Mouse (Mus musculus) hindbrain, postnatal 0 days (tissue): ENCODE results near the gene Gm266. TPM values are rescaled to one million over a fixed set of nuclear protein-coding genes. Genes with fewer than 3 reads are reported as not detected.

Source experiments
- ATAC-seq: fragments of 200-750 bp; cut with Nextera tagmentation; 2 replicates; pipeline ENCODE4 v1.8.0; 2017; ENCODE audit warnings: mild to moderate bottlenecking, moderate TSS enrichment, moderate library complexity
- DNase-seq: peaks from one replicate; pipeline ENCODE4 v3.0.0-alpha.2; 2015; ENCODE audit warnings: low spot score
- H3K27ac ChIP-seq: fragments of 300-500 bp; sonication (generic); 2 replicates; pipeline ENCODE4 v1.5.1; 2014; ENCODE audit warnings: mild to moderate bottlenecking
- H3K27me3 ChIP-seq: fragments of 300-500 bp; sonication (generic); 2 replicates; pipeline ENCODE4 v1.6.1; 2014; ENCODE audit warnings: low read length, mixed read lengths; ENCODE audit not compliant: insufficient read depth
- H3K36me3 ChIP-seq: fragments of 300-500 bp; sonication (generic); 2 replicates; pipeline ENCODE4 v1.6.1; 2014; ENCODE audit warnings: low read length, mixed read lengths; ENCODE audit not compliant: insufficient read depth
- H3K4me1 ChIP-seq: fragments of 300-500 bp; sonication (generic); 2 replicates; pipeline ENCODE4 v1.6.1; 2014; ENCODE audit warnings: antibody characterized with exemption, low read length, mixed read lengths; ENCODE audit not compliant: insufficient read depth
- H3K4me2 ChIP-seq: fragments of 300-500 bp; sonication (generic); 2 replicates; pipeline ENCODE4 v1.6.1; 2014; ENCODE audit warnings: low read depth, mild to moderate bottlenecking, low read length, moderate library complexity, mixed read lengths
- H3K4me3 ChIP-seq: fragments of 300-500 bp; sonication (generic); 2 replicates; pipeline ENCODE4 v1.5.1; 2014; ENCODE audit warnings: low read length
- H3K9ac ChIP-seq: fragments of 300-500 bp; sonication (generic); replicated peaks from 2 replicates; pipeline ENCODE4 v1.6.1; 2014; ENCODE audit warnings: mild to moderate bottlenecking, low read length, moderate library complexity, mixed read lengths
- H3K9me3 ChIP-seq: fragments of 300-500 bp; sonication (generic); 2 replicates; pipeline ENCODE4 v1.6.1; 2016; ENCODE audit warnings: low read length, mixed read lengths
- CTCF ChIP-seq: IDR thresholded peaks from 2 replicates; pipeline ENCODE4 v1.5.1; 2016; ENCODE audit warnings: antibody characterized with exemption, control low read depth, low read depth
- WGBS: fragments of 180-500 bp; shearing (Covaris S2); extraction: QIAGEN DNeasy Blood & Tissue Kit; methylation state at CpG from one replicate; pipeline ENCODE4 v1.1.7; 2014; 5-methylcytosine and 5-hydroxymethylcytosine counted together
- polyA plus RNA-seq: library from polyadenylated mRNA; unstranded; fragments of >200 nt; fragmentation: Nextera tagmentation; extraction: Ambion mirVana; gene quantifications from 2 replicates; pipeline ENCODE4 v1.2.1, GENCODE M21; 2015
- total RNA-seq: library from RNA; depleted of rRNA; stranded (reverse); fragments of >200 nt; gene quantifications from 2 replicates; pipeline ENCODE4 v1.2.3, GENCODE M21; 2014

Gm266 gene
- total and polyA plus RNA-seq, 2 experiments from 2014 or later = 11.8 to 22.1 TPM

- WGBS = 2% methylated on average over 12 of the region's 12 CpGs
- Histone ChIP-seq H3K4me1 (no peaks in the 10 kb centered on the region), H3K27me3 (no peaks in the 10 kb centered on the region), H3K4me3 (peak overlapping the region; percentile 28), H3K27ac (peak overlapping the region; percentile 51; the same call in 1 of the 2 replicates), H3K9ac (peak overlapping the region; percentile 33), H3K36me3 (no peaks in the 10 kb centered on the region), H3K9me3 (no peaks in the 10 kb centered on the region), H3K4me2 (peak overlapping the region; percentile 50)
- DNase-seq = peak; percentile 96
- TF ChIP-seq CTCF = peak; percentile 98
- ATAC-seq = peak; percentile 86
Measured at GRCm38 (mm10) chr12:111504904-111505303, 19.3 kb upstream of the Gm266 start.

- no peak for TF ChIP-seq CTCF
- DNase-seq (no peak), ATAC-seq (no peak)
- Histone ChIP-seq H3K36me3 (no peaks in the 10 kb centered on the region), H3K4me1 (no peaks in the 10 kb centered on the region), H3K27me3 (no peaks in the 10 kb centered on the region), H3K4me3 (no peak overlapping the region), H3K9ac (no peak overlapping the region), H3K9me3 (no peaks in the 10 kb centered on the region), H3K27ac (no peak overlapping the region), H3K4me2 (no peak overlapping the region)
- 73% methylated on average over 5 of the region's 5 CpGs for WGBS
Measured at GRCm38 (mm10) chr12:111503571-111503970, 17.9 kb upstream of the Gm266 start.

- Histone ChIP-seq H3K27ac (no peak overlapping the region), H3K36me3 (no peaks in the 10 kb centered on the region), H3K9me3 (no peaks in the 10 kb centered on the region), H3K4me2 (no peak overlapping the region), H3K27me3 (no peaks in the 10 kb centered on the region), H3K9ac (no peak overlapping the region), H3K4me1 (no peaks in the 10 kb centered on the region), H3K4me3 (no peak overlapping the region)
- TF ChIP-seq CTCF = no peak
- ATAC-seq (no peak), DNase-seq (no peak)
- WGBS = 86% methylated on average over 12 of the region's 12 CpGs
Measured at GRCm38 (mm10) chr12:111503063-111503567, 17.5 kb upstream of the Gm266 start.

GRCm38 (mm10) chr12:111500725-111501124 lies 15.1 kb upstream of the Gm266 start:
- Histone ChIP-seq H3K36me3 (no peaks in the 10 kb centered on the region), H3K9me3 (no peaks in the 10 kb centered on the region), H3K27me3 (no peaks in the 10 kb centered on the region), H3K4me3 (no peak overlapping the region), H3K9ac (no peak overlapping the region), H3K27ac (peak overlapping the region; percentile 69), H3K4me2 (peak overlapping the region; percentile 10; the same call in 1 of the 2 replicates), H3K4me1 (no peaks in the 10 kb centered on the region)
- no peak for TF ChIP-seq CTCF
- DNase-seq = peak; percentile 70
- ATAC-seq = peak; percentile 81
- 10% methylated on average over 5 of the region's 5 CpGs for WGBS

GRCm38 (mm10) chr12:111499617-111500016 lies 14.0 kb upstream of the Gm266 start:
- no peak overlapping the region for H3K9ac ChIP-seq
- H3K36me3 ChIP-seq = no peaks in the 10 kb centered on the region
- H3K27me3 ChIP-seq = no peaks in the 10 kb centered on the region
- no peak overlapping the region for H3K4me3 ChIP-seq
- peak; percentile 23; the same call in 1 of the 2 replicates for TF ChIP-seq CTCF
- peak; percentile 65 for DNase-seq
- H3K27ac ChIP-seq = peak overlapping the region; percentile 69; the same call in 1 of the 2 replicates
- peak; percentile 67; the same call in 1 of the 2 replicates for ATAC-seq
- no peaks in the 10 kb centered on the region for H3K9me3 ChIP-seq
- H3K4me1 ChIP-seq = no peaks in the 10 kb centered on the region
- H3K4me2 ChIP-seq = no peak overlapping the region
- WGBS = 35% methylated on average over 5 of the region's 5 CpGs

GRCm38 (mm10) chr12:111497076-111497475 lies 11.5 kb upstream of the Gm266 start:
- DNase-seq (no peak), ATAC-seq (no peak)
- H3K4me2 ChIP-seq = no peak overlapping the region
- H3K27me3 ChIP-seq = no peaks in the 10 kb centered on the region
- no peaks in the 10 kb centered on the region for H3K9me3 ChIP-seq
- no peak overlapping the region for H3K9ac ChIP-seq
- no peak overlapping the region for H3K27ac ChIP-seq
- 47% methylated on average over 2 of the region's 2 CpGs for WGBS
- no peaks in the 10 kb centered on the region for H3K36me3 ChIP-seq
- peak; percentile 52 for TF ChIP-seq CTCF
- H3K4me1 ChIP-seq = no peaks in the 10 kb centered on the region
- no peak overlapping the region for H3K4me3 ChIP-seq

GRCm38 (mm10) chr12:111494931-111495330 lies 9.3 kb upstream of the Gm266 start:
- Histone ChIP-seq H3K4me2 (no peak overlapping the region), H3K9ac (no peak overlapping the region), H3K4me3 (no peak overlapping the region), H3K36me3 (no peaks in the 10 kb centered on the region), H3K9me3 (no peaks in the 10 kb centered on the region), H3K27ac (no peak overlapping the region), H3K4me1 (no peaks in the 10 kb centered on the region), H3K27me3 (no peaks in the 10 kb centered on the region)
- 65% methylated on average over 4 of the region's 4 CpGs for WGBS
- TF ChIP-seq CTCF = no peak
- DNase-seq = no peak
- no peak for ATAC-seq
